Mouse (Mus musculus): ENCODE results near the gene Fshr. TPM values are rescaled to one million over a fixed set of nuclear protein-coding genes. Genes with fewer than 3 reads are reported as not detected.

Fshr gene
- not detected for total RNA-seq (2023)

DNA sequence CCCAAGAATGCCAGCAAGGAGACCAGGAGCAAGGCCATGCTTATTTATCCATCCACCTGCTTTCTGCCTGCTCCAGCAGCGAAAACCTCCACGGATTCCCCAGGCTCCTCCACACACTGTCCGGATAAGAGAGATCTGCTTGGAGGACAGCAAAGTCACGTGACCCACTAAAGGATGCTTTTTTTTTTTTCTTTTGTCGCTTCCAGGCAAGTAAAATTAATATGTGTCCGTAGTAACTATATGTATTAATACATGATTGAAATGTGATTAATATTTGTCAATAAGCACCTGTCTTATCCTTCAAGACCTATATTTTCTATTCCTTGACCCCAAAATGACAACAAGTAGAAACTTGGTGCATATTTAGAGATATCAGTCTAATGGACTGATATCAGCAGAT is at the start of gene Fshr:
TSS of gene Fshr (minus strand) at position 101 of the 400 bp plus-strand sequence.

